Mouse (Mus musculus): ENCODE data around the gene Srebf2. TPM values are rescaled to one million over a fixed set of nuclear protein-coding genes. Genes with fewer than 3 reads are reported as not detected.

Srebf2 gene
- polyA plus RNA-seq, 1 experiment = 536 TPM

GRCm38 (mm10) chr15:82166240-82167100 is 19.5 kb downstream of the Srebf2 start:
- no peak for TF ChIP-seq GATA1 (IDR thresholded peaks at IDR 0.05; ENCODE audit: low read length)

- no peak for TF ChIP-seq GATA1 (IDR thresholded peaks at IDR 0.05; ENCODE audit: low read length)
Observed at GRCm38 (mm10) chr15:82167201-82168168, 20.5 kb downstream of the Srebf2 start.

- TF ChIP-seq GATA1 (IDR thresholded peaks at IDR 0.05; ENCODE audit: low read length) = no peak
Observed at GRCm38 (mm10) chr15:82169671-82170070, 22.7 kb downstream of the Srebf2 start.

GRCm38 (mm10) chr15:82170437-82171377 is 23.7 kb downstream of the Srebf2 start:
- TF ChIP-seq GATA1 (IDR thresholded peaks at IDR 0.05; ENCODE audit: low read length) = no peak

- no peak for TF ChIP-seq GATA1 (IDR thresholded peaks at IDR 0.05; ENCODE audit: low read length)
Observed at GRCm38 (mm10) chr15:82172648-82173047, 25.7 kb downstream of the Srebf2 start.

- TF ChIP-seq GATA1 (IDR thresholded peaks at IDR 0.05; ENCODE audit: low read length) = no peak
Observed at GRCm38 (mm10) chr15:82175091-82175490, 28.1 kb downstream of the Srebf2 start.

GRCm38 (mm10) chr15:82177743-82178290 is 30.8 kb downstream of the Srebf2 start:
- TF ChIP-seq GATA1 (IDR thresholded peaks at IDR 0.05; ENCODE audit: low read length) = no peak

GRCm38 (mm10) chr15:82181131-82181530 is 34.1 kb downstream of the Srebf2 start:
- no peak for TF ChIP-seq GATA1 (IDR thresholded peaks at IDR 0.05; ENCODE audit: low read length)

GRCm38 (mm10) chr15:82182311-82182710 is 35.3 kb downstream of the Srebf2 start:
- no peak for TF ChIP-seq GATA1 (IDR thresholded peaks at IDR 0.05; ENCODE audit: low read length)

- TF ChIP-seq GATA1 (IDR thresholded peaks at IDR 0.05; ENCODE audit: low read length) = no peak
Observed at GRCm38 (mm10) chr15:82183596-82183995, 36.6 kb downstream of the Srebf2 start.

- no peak for TF ChIP-seq GATA1 (IDR thresholded peaks at IDR 0.05; ENCODE audit: low read length)
Observed at GRCm38 (mm10) chr15:82184183-82184582, 37.2 kb downstream of the Srebf2 start.

GRCm38 (mm10) chr15:82184656-82185055 is 37.7 kb downstream of the Srebf2 start:
- no peak for TF ChIP-seq GATA1 (IDR thresholded peaks at IDR 0.05; ENCODE audit: low read length)

- TF ChIP-seq GATA1 (IDR thresholded peaks at IDR 0.05; ENCODE audit: low read length) = no peak
Observed at GRCm38 (mm10) chr15:82185062-82185783, 38.2 kb downstream of the Srebf2 start.

- peak; percentile 81 for TF ChIP-seq GATA1 (IDR thresholded peaks at IDR 0.05; ENCODE audit: low read length)
Observed at GRCm38 (mm10) chr15:82186131-82186530, 39.1 kb downstream of the Srebf2 start.
